ENCODE assay signal across 10 mouse cellular contexts in the genomic region with DNA sequence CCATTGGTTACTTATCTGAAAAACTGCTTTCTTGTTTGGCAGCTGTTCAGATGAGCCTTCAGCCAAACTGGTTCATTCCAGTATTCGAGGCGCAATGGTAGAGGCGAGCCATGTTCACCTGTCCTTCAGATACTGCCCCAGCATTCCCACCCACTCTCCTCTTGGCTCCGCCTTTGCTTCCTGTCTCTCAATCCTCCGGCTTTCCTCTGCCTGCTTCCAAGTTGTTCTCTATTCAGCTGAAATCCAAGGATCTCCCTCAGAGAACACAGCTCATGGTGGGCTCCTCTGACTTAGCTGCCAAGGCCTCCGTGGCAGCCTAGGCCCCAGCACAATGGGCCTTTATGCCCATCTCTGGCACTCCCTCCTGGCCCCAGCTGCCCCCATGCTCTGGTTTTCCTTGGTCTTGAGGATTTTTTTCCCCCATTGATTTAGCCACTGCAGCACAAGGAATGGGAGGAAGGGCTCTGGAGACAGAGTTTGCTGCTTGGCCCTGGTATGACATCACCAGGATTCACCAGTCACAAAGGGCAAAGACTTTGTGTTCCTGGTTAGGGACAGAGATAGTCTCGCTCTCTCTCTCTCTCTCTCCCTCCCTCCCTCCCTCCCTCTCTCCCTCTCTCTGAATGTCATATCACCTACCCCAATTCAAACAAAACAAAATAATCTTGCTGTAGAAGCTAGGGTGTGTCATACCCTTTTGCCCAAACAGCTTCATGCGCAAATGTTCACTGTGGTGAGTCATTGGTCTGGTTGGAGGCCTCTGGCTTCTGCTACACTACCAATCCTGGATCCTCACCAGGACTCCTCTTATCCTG.
DNase-seq lines count a peak whose midpoint lies in the region; ATAC-seq lines count a peak whose summit lies in the region.
"Had no signal": no experiment of that assay in that cellular context is flagged by ENCODE, and none has a peak within 500 bp of the region (broad histone marks: within the 10 kb centered on the region; RNA-seq: fewer than 3 reads in every experiment).

No protein-coding gene starts in this region.

- H3K9ac ChIP-seq in forebrain, embryonic 13.5 days: no peak overlapping the region
- no peak overlapping the region for H3K9ac ChIP-seq in forebrain, embryonic 11.5 days (ENCODE audit: low read length)
- H3K9ac ChIP-seq in neural tube, embryonic 14.5 days (replicated peaks; ENCODE audit: low read depth, low read length): no peak overlapping the region
- H3K9ac ChIP-seq: embryonic facial prominence, embryonic 13.5 days; liver, embryonic 14.5 days had no signal

- no peaks in the 10 kb centered on the region for H3K9me3 ChIP-seq in forebrain, embryonic 13.5 days (replicated peaks)
- H3K9me3 ChIP-seq in forebrain, embryonic 11.5 days (ENCODE audit: control insufficient read depth, low read length): no peaks in the 10 kb centered on the region
- no peaks in the 10 kb centered on the region for H3K9me3 ChIP-seq in neural tube, embryonic 14.5 days (ENCODE audit: control insufficient read depth, low read length)
- H3K9me3 ChIP-seq: embryonic facial prominence, embryonic 13.5 days had no signal

- no peaks in the 10 kb centered on the region for H3K27me3 ChIP-seq in forebrain, embryonic 13.5 days
- no peaks in the 10 kb centered on the region for H3K27me3 ChIP-seq in forebrain, embryonic 11.5 days (ENCODE audit: control insufficient read depth, insufficient read depth, low read length)
- no peaks in the 10 kb centered on the region for H3K27me3 ChIP-seq in neural tube, embryonic 14.5 days (ENCODE audit: control insufficient read depth, insufficient read depth, low read length)
- H3K27me3 ChIP-seq: embryonic facial prominence, embryonic 13.5 days had no signal

- peaks cover 18% of the 10 kb centered on the region for H3K4me1 ChIP-seq in forebrain, embryonic 13.5 days
- no peaks in the 10 kb centered on the region for H3K4me1 ChIP-seq in forebrain, embryonic 11.5 days (replicated peaks; ENCODE audit: control insufficient read depth, insufficient read depth, low read length)
- H3K4me1 ChIP-seq in neural tube, embryonic 14.5 days (ENCODE audit: control insufficient read depth, insufficient read depth, low read length): no peaks in the 10 kb centered on the region

- DNase-seq in forebrain, embryonic 11.5 days (ENCODE audit: low spot score): no peak
- DNase-seq in testis, postnatal 10 days (ENCODE audit: low spot score): peak; percentile 44
- no peak for DNase-seq in testis, postnatal 14 days (ENCODE audit: low spot score)
- peak; percentile 18 for DNase-seq in kidney, postnatal 10 days
- DNase-seq in spleen, postnatal 36 days (ENCODE audit: low spot score in 2 of 2): no peak
- no peak for DNase-seq in spleen, postnatal 14 days (ENCODE audit: low spot score in 2 of 2)

- ATAC-seq in forebrain, embryonic 13.5 days: peak; percentile 79
- ATAC-seq in forebrain, embryonic 11.5 days (replicated peaks; ENCODE audit: low FRiP score): no peak
- ATAC-seq in neural tube, embryonic 14.5 days (ENCODE audit: low read depth): peak; percentile 60; the same call in 1 of the 2 replicates

- no peak overlapping the region for H3K4me3 ChIP-seq in forebrain, embryonic 13.5 days
- no peak overlapping the region for H3K4me3 ChIP-seq in forebrain, embryonic 11.5 days (ENCODE audit: low read depth, low read length)
- H3K4me3 ChIP-seq in neural tube, embryonic 14.5 days (ENCODE audit: low read depth, low read length): no peak overlapping the region
- H3K4me3 ChIP-seq: embryonic facial prominence, embryonic 13.5 days had no signal

- H3K36me3 ChIP-seq in forebrain, embryonic 13.5 days (ENCODE audit: poor library complexity, severe bottlenecking): no peaks in the 10 kb centered on the region
- no peaks in the 10 kb centered on the region for H3K36me3 ChIP-seq in forebrain, embryonic 11.5 days (ENCODE audit: control insufficient read depth, insufficient read depth, low read length)
- H3K36me3 ChIP-seq in neural tube, embryonic 14.5 days (ENCODE audit: control insufficient read depth, insufficient read depth, low read length): no peaks in the 10 kb centered on the region
- H3K36me3 ChIP-seq: embryonic facial prominence, embryonic 13.5 days had no signal

- H3K4me2 ChIP-seq in forebrain, embryonic 13.5 days: no peak overlapping the region
- H3K4me2 ChIP-seq in forebrain, embryonic 11.5 days (ENCODE audit: low read depth, low read length, severe bottlenecking): no peak overlapping the region
- H3K4me2 ChIP-seq in neural tube, embryonic 14.5 days (ENCODE audit: low read depth, low read length): no peak overlapping the region
- H3K4me2 ChIP-seq: embryonic facial prominence, embryonic 13.5 days had no signal

- WGBS in forebrain, embryonic 13.5 days: 73% methylated on average over 8 of the region's 8 CpGs
- WGBS in forebrain, embryonic 11.5 days: 79% methylated on average over 8 of the region's 8 CpGs
- WGBS in neural tube, embryonic 14.5 days: 77% methylated on average over 8 of the region's 8 CpGs

- peak overlapping the region; percentile 48; the same call in 1 of the 2 replicates for H3K27ac ChIP-seq in forebrain, embryonic 13.5 days
- H3K27ac ChIP-seq in forebrain, embryonic 11.5 days (ENCODE audit: low read depth, low read length): no peak overlapping the region
- no peak overlapping the region; the same call in 1 of the 2 replicates for H3K27ac ChIP-seq in neural tube, embryonic 14.5 days (ENCODE audit: low read depth, low read length)
- H3K27ac ChIP-seq: embryonic facial prominence, embryonic 13.5 days; liver, embryonic 14.5 days had no signal

Comparison
In these comparisons a context has a peak if more than half of its experiments do, and no peak if none do; other contexts are left out.
1. DNase-seq: peak in testis, postnatal 10 days (single experiment) and kidney, postnatal 10 days (single experiment); none in forebrain, embryonic 11.5 days (single experiment), testis, postnatal 14 days (single experiment), spleen, postnatal 36 days (0 of 2) and spleen, postnatal 14 days (0 of 2).